Mouse (Mus musculus) forelimb bud, embryonic 11.5 days (tissue): ENCODE results near the gene Taar7d.
A peak's percentile ranks its signal among the peaks of the same experiment; 100 is the strongest.
"Not testable (repeated sequence)": the region's sequence is repeated elsewhere in the genome, so short reads cannot be mapped to it uniquely, and the experiment has no call there.

Experiments used
- DNase-seq: peaks from one replicate; pipeline ENCODE4 v3.0.0-alpha.2; 2012; ENCODE audit warnings: low read depth, low spot score

Taar7d gene

DNA sequence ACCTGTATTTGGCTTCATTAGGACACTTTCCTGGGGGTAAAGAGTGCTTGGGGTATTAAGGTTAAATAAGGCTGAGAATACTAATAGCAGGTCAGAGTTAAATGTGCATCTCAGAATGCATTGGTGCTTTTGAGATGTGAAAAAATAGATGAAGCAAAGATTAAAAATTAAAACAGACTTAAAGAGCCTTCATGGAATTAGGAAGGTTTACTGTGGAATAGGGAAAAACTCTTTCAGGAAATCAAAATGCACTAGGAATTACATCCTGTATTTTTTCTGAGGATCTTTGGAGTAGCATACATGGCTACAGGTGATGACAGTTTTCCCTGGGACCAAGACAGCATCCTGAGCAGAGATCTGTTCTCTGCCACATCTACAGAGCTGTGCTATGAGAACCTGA is at the start of gene Taar7d:
TSS of gene Taar7d (plus strand) at position 301 of the 400 bp plus-strand sequence.
- no peak for DNase-seq

DNA sequence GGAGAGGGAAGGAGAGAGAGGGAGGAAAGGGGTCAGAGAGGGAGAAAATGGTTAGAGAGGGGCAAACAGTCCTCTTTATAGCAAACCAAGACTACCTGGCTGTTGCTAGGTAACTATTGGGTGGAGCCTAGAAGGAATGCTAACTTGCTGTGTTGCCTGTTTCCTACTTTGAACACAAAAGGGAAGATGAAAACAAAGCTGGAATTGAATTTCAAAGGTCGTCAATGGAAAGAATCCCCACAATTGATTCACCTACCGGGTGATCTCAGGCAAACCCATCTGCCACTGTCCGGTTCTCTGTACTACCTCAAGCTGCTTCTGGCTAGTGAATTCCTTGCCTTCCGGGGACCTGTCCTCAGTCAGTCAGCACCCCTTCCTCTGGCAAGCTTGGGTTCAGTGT is 49.1 kb upstream of the Taar7d start:
- DNase-seq = no peak

DNA sequence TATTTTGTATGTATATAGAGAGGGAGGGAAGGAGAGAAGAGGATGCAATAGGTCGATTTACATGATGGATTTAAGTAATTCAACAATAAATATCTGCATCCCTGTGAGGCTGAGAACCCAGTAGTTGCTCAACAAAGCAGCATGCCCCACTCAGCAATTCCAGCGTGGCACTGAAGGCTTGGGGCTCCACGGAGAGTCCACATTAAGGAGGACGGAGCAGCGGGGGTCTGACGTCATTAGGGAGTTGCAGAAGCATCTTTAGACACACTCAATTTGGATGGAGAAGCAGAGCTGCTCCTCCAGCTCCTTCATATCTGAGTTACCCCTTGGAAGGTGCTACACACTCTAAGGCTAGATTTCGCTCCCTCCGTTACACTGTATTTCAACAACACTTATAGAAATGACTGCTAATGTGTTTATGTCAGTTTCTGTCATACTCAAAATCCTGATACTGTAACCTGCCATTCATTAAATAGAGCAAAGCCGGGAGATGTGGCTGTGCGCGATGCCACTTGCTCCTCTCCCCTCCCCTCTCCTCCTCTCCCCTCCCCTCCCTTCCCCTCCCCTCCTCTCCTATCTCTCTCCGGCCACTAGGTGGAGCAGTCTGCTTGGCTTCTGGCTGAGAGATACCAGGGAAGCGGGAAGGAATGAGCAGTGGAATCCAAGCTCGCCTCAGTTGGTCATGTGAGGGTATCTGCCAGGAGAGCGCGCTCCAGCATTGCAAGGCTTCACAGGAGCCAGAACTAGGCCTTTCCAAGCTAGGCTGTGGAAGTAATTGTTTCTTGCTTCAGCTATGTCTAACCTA is 47.9 kb upstream of the Taar7d start:
- peak; percentile 78 for DNase-seq

GRCm38 (mm10) chr10:23985546-23985945 is 41.5 kb upstream of the Taar7d start, which contains the start of gene Taar6:
Taar6 (minus strand) TSS chr10:23985646.
- no peak for DNase-seq

- no peak for DNase-seq
Observed at GRCm38 (mm10) chr10:23986419-23986818, 40.6 kb upstream of the Taar7d start.

DNA sequence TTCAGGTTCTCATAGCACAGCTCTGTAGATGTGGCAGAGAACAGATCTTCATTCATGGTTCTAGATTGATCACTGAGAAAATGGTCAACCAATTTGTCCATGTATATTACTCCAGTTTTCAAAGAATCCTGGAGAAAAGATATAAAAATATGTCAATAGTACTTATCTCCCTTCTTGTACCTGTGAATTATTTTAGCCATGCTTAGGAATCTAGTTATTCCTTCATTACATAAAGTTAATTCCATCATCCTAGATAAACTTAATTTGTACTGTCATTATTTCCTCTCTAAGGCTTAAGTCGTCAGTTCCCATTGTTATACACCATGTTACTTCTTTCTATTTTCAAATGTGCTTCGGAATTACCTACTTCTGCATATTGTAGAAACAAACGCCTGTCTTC is 33.6 kb upstream of the Taar7d start, which contains the start of gene Taar7a:
TSS of gene Taar7a (minus strand) at position 101 of the 400 bp plus-strand sequence.
- no peak for DNase-seq

GRCm38 (mm10) chr10:23999639-24000038 is 27.4 kb upstream of the Taar7d start, which contains the start of gene Taar7b:
Taar7b (plus strand) TSS chr10:23999939.
- DNase-seq = no peak

- no peak for DNase-seq
Observed at GRCm38 (mm10) chr10:24006442-24006841, 20.6 kb upstream of the Taar7d start.

- DNase-seq = no peak
Observed at GRCm38 (mm10) chr10:24007034-24007433, 20.0 kb upstream of the Taar7d start.

DNA sequence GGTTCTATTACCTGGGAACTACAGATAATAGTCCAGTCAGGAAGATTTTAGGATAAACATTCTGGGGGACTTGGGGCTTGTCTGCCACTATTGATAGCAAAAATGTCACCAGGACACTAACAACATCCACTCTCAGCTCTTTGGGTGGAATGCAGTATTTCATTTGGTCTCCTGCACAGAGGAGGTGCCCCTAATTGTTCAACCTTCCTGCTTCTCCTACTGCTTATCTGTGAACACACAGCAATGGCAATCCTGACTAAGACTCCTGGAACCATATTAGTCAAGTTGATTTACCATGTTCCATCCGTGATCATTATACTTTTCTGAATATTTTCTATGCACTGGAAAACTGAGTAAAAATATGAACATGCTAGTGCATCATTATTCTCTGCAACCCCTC is 18.9 kb upstream of the Taar7d start:
- no peak for DNase-seq

- no peak for DNase-seq
Observed at GRCm38 (mm10) chr10:24031347-24031746, 4.3 kb downstream of the Taar7d start.

DNA sequence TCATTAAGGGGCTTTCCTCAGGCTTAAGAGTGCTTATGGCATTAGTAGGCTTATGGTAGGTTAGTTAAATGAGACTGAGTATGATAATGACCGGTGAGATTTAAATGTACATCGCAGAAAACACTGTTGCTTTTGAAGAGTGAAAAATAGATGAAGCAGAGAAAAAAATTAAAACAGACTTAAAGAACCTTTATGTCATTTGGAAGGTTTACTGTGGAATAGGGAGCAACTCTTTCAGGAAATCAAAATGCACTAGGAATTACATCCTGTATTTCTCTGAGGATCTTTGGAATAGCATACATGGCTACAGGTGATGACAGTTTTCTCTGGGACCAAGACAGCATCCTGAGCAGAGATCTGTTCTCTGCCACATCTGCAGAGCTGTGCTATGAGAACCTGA is 10.3 kb downstream of the Taar7d start, which contains the start of gene Taar7e:
TSS of gene Taar7e (plus strand) at position 301 of the 400 bp plus-strand sequence.
- DNase-seq = no peak

- no peak for DNase-seq
Observed at GRCm38 (mm10) chr10:24040120-24040869, 13.3 kb downstream of the Taar7d start.

DNA sequence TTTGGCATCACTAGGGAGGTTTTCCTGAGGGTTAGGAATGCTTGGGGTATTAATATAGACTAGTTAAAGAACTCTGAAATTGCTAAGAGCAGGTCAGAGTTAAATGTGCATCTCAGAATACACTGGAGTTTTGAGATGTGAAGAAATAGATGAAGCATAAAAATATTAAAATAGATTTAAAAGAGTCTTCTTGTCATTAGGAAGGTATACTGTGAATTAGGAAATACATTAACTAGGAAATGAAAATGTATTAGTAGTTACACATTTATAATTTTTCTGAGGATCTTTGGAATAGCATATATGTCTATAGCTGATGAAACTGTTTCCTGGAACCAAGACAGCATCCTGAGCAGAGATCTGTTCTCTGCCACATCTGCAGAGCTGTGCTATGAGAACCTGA is 22.2 kb downstream of the Taar7d start, which contains the start of gene Taar7f:
TSS of gene Taar7f (plus strand) at position 301 of the 400 bp plus-strand sequence.
- no peak for DNase-seq

DNA sequence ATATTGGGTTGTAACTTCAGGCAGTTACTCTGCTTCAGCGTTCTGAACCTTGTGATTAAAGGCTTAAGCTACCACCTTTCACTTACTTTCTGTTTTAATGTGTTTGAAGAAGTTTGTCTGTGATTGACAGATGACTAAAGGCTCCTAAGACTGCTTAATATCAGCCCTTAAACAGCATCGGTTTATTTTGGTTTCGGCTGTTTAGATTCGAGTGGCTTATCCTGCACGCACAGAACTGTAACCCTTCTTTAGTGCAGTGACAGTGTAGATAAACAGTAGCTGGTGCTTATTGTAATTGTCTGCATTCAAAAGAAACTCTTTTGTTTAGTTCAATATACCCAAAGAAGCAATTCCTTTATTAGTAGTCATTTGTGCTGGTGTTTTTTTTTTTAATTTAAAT is 25.0 kb downstream of the Taar7d start:
- no peak for DNase-seq

- DNase-seq = no peak
Observed at GRCm38 (mm10) chr10:24058986-24059385, 32.0 kb downstream of the Taar7d start.

DNA sequence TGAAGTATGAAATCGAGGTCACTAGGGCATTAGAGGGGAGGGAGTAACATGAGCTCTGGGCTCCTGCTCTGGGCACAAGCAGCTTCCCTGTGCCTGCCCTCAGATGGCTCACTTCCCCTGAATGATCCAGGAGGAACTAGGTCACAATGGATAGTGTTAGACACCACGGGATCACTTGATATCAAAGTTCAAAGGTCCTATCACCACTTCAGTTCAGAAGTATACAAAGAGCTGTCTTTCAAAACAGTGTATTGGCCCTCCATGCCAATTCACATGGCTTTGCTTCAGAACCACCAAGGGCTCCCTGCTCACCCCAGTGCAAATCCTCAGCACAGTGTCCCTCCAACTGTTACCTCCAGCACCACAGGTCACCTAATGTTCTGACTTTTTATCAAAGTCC is 47.7 kb downstream of the Taar7d start:
- not testable (repeated sequence) for DNase-seq

DNA sequence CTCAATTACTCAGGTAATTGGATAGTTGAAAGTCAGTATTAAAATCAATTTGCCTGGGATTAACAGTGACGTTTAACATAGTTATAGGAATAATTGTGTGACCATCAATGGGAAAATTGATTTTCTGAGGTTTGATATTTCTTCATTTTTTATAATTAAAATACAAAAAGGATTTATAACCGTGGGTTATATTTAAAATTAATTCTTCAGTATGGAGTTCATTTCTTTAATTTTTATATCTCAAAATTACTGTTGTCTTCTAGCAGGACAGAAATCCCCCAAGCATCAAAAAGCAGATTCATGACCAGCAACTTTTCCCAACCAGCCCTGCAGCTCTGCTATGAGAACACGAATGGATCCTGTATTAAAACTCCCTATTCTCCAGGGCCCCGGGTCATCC is 49.2 kb downstream of the Taar7d start, which contains the start of gene Taar8a:
TSS of gene Taar8a (plus strand) at position 301 of the 400 bp plus-strand sequence.
- DNase-seq = not testable (repeated sequence)
